ENCODE assay signal across 16 mouse cellular contexts in genomic region chr9:46274494-46274893, GRCm38 (mm10). TPM values are rescaled to one million over a fixed set of nuclear protein-coding genes. Genes with fewer than 3 reads are reported as not detected.
A peak's percentile ranks its signal among the peaks of the same experiment; 100 is the strongest.
DNase-seq lines count a peak whose midpoint lies in the region; ATAC-seq and TF ChIP-seq lines count a peak whose summit lies in the region.
"Had no signal": no experiment of that assay in that cellular context is flagged by ENCODE, and none has a peak within 500 bp of the region (broad histone marks: within the 10 kb centered on the region; RNA-seq: fewer than 3 reads in every experiment).

No protein-coding gene starts in this region.

- in situ Hi-C loops in Patski (cut with MboI; ENCODE audit: low pct_unique_long_range_greater_than_20kb): no loop called here

- WGBS in forebrain, embryonic 14.5 days: 94% methylated on average over 9 of the region's 9 CpGs
- 91% methylated on average over 9 of the region's 9 CpGs for WGBS in forebrain, embryonic 15.5 days
- 65% methylated on average over 9 of the region's 9 CpGs for WGBS in liver, embryonic 15.5 days (ENCODE audit: insufficient replicate concordance)

- no peak for TF ChIP-seq CTCF in Patski (IDR thresholded peaks at IDR 0.05)

- no peak for DNase-seq in forebrain, embryonic 14.5 days (ENCODE audit: low spot score)
- peak; percentile 56 for DNase-seq in Patski (ENCODE audit: low read depth, low spot score)
- DNase-seq: cerebellum, adult 11-12 months; heart, postnatal 10 days; kidney, postnatal 10 days; thymus, postnatal 4 days had no signal

- H3K9ac ChIP-seq in forebrain, embryonic 14.5 days (ENCODE audit: low read length): no peak overlapping the region
- H3K9ac ChIP-seq in forebrain, embryonic 15.5 days (replicated peaks): no peak overlapping the region
- no peak overlapping the region for H3K9ac ChIP-seq in liver, embryonic 15.5 days

- H3K9me3 ChIP-seq in forebrain, embryonic 14.5 days (replicated peaks; ENCODE audit: control insufficient read depth, low read length): no peaks in the 10 kb centered on the region
- no peaks in the 10 kb centered on the region for H3K9me3 ChIP-seq in forebrain, embryonic 15.5 days
- H3K9me3 ChIP-seq in megakaryocyte, embryonic 14.5 days: no peaks in the 10 kb centered on the region
- no peaks in the 10 kb centered on the region for H3K9me3 ChIP-seq in liver, embryonic 15.5 days (replicated peaks)

- H3K4me2 ChIP-seq in forebrain, embryonic 14.5 days (ENCODE audit: low read length): no peak overlapping the region
- no peak overlapping the region for H3K4me2 ChIP-seq in forebrain, embryonic 15.5 days (replicated peaks)
- H3K4me2 ChIP-seq in liver, embryonic 15.5 days: peak overlapping the region; percentile 85; the same call in 1 of the 2 replicates

- no peak overlapping the region for H3K27ac ChIP-seq in forebrain, embryonic 14.5 days (ENCODE audit: low read depth, low read length)
- no peak overlapping the region for H3K27ac ChIP-seq in forebrain, embryonic 15.5 days (replicated peaks)
- H3K27ac ChIP-seq in liver, embryonic 15.5 days (replicated peaks): no peak overlapping the region
- H3K27ac ChIP-seq: macrophage had no signal

- CTCF ChIA-PET in Patski (lab: Charles Lee): interaction anchor here (1.3 kb wide), 1 partner anchor 28 kb away, joined by 3 read pairs; no protein-coding TSS in a partner anchor

- H3K4me1 ChIP-seq in forebrain, embryonic 14.5 days (ENCODE audit: control insufficient read depth, insufficient read depth, low read length): peaks cover 6% of the 10 kb centered on the region; the same call in 1 of the 2 replicates
- H3K4me1 ChIP-seq in forebrain, embryonic 15.5 days: peaks cover 14% of the 10 kb centered on the region
- peaks cover 61% of the 10 kb centered on the region for H3K4me1 ChIP-seq in megakaryocyte, embryonic 14.5 days
- peaks cover 24% of the 10 kb centered on the region for H3K4me1 ChIP-seq in liver, embryonic 15.5 days (replicated peaks)

- peaks cover 51% of the 10 kb centered on the region for H3K36me3 ChIP-seq in forebrain, embryonic 14.5 days (ENCODE audit: control insufficient read depth, insufficient read depth, low read length)
- peaks cover 40% of the 10 kb centered on the region for H3K36me3 ChIP-seq in forebrain, embryonic 15.5 days
- peaks cover 50% of the 10 kb centered on the region for H3K36me3 ChIP-seq in megakaryocyte, embryonic 14.5 days (replicated peaks; ENCODE audit: low read length)
- H3K36me3 ChIP-seq in liver, embryonic 15.5 days (replicated peaks): peaks cover 47% of the 10 kb centered on the region

- POLR2A ChIA-PET in Patski (lab: Charles Lee): interaction anchor here (2.2 kb wide), 1 partner anchor 8 kb away, joined by 6 read pairs; the partner anchor contains the start of gene Bud13

- ATAC-seq in forebrain, embryonic 14.5 days: no peak
- ATAC-seq in forebrain, embryonic 15.5 days (replicated peaks): no peak
- no peak for ATAC-seq in megakaryocyte, adult 5-6 weeks (ENCODE audit: poor library complexity, severe bottlenecking)
- ATAC-seq in Patski: peak; percentile 46
- ATAC-seq in liver, embryonic 15.5 days (ENCODE audit: insufficient read depth): no peak
- ATAC-seq in megakaryocyte progenitor cell, adult 5-6 weeks (replicated peaks; ENCODE audit: poor library complexity): no peak
- ATAC-seq in monocyte, adult 5-6 weeks (replicated peaks; ENCODE audit: insufficient number of reproducible peaks, low FRiP score, low TSS enrichment, poor library complexity, severe bottlenecking): no peak
- ATAC-seq: inflammation-experienced regulatory T-cells, adult 6 months had no signal

- H3K4me3 ChIP-seq in forebrain, embryonic 14.5 days (ENCODE audit: low read depth, low read length): 0 out of 2 replicates have a peak overlapping the region, but pooled peaks have one; percentile 86
- H3K4me3 ChIP-seq in forebrain, embryonic 15.5 days: no peak overlapping the region
- H3K4me3 ChIP-seq in megakaryocyte, embryonic 14.5 days (replicated peaks): peak overlapping the region; percentile 72
- H3K4me3 ChIP-seq in liver, embryonic 15.5 days (replicated peaks): peak overlapping the region; percentile 90; the same call in 1 of the 2 replicates

- peaks cover 5% of the 10 kb centered on the region; the same call in 1 of the 2 replicates for H3K27me3 ChIP-seq in forebrain, embryonic 14.5 days (replicated peaks; ENCODE audit: control insufficient read depth, insufficient read depth, low read length)
- H3K27me3 ChIP-seq in forebrain, embryonic 15.5 days: peaks cover 11% of the 10 kb centered on the region; the same call in 1 of the 2 replicates
- peaks cover 10% of the 10 kb centered on the region for H3K27me3 ChIP-seq in megakaryocyte, embryonic 14.5 days (replicated peaks)
- H3K27me3 ChIP-seq in Patski: peaks cover 5% of the 10 kb centered on the region
- H3K27me3 ChIP-seq in liver, embryonic 15.5 days: peaks cover 8% of the 10 kb centered on the region; the same call in 1 of the 2 replicates

RNA-seq across cellular contexts. Expression of gene Zpr1, which starts 1.6 kb away (rescaled TPM):
- polyA plus RNA-seq in forebrain, embryonic 14.5 days (2014; fragmentation: Nextera tagmentation; extraction: Ambion mirVana): 68.8 and 70.1 TPM in 2 replicates
- polyA plus RNA-seq in forebrain, embryonic 15.5 days (2015; fragmentation: Nextera tagmentation; extraction: Ambion mirVana): 69.7 and 73.1 TPM in 2 replicates
- polyA plus RNA-seq in megakaryocyte, embryonic 14.5 days (2012; ENCODE audit: insufficient read depth, low replicate concordance): 4.3 and 19.8 TPM in 2 replicates
- total RNA-seq in megakaryocyte, adult 5-6 weeks (2015): 23.5 and 23.8 TPM in 2 replicates
- total RNA-seq in megakaryocyte, adult 5-6 weeks (2017): 26.3 and 28.8 TPM in 2 replicates
- 55.1 TPM for polyA plus RNA-seq in Patski (2021)
- 23.4 and 27.4 TPM in 2 replicates for polyA plus RNA-seq in liver, embryonic 15.5 days (2015; fragmentation: Nextera tagmentation; extraction: Ambion mirVana)
- total RNA-seq in megakaryocyte progenitor cell, adult 5-6 weeks (2015): 37.9 and 39.9 TPM in 2 replicates
- 35.1 and 39.7 TPM in 2 replicates for total RNA-seq in megakaryocyte progenitor cell, adult 5-6 weeks (2017)
- total RNA-seq in monocyte, adult 5-6 weeks (2017): 29.9 to 42.5 TPM (median 32.2 TPM) in 3 replicates

RNA-seq across cellular contexts. Expression of gene Apoa5, which starts 6.1 kb away (rescaled TPM):
- not detected in 2 replicates for polyA plus RNA-seq in forebrain, embryonic 14.5 days (2014; fragmentation: Nextera tagmentation; extraction: Ambion mirVana)
- not detected in 2 replicates for polyA plus RNA-seq in forebrain, embryonic 15.5 days (2015; fragmentation: Nextera tagmentation; extraction: Ambion mirVana)
- not detected in 2 replicates for polyA plus RNA-seq in megakaryocyte, embryonic 14.5 days (2012; ENCODE audit: insufficient read depth, low replicate concordance)
- total RNA-seq in megakaryocyte, adult 5-6 weeks (2015): not detected in 2 replicates
- 0.11 TPM in 1 of 2 replicates, not detected in the other for total RNA-seq in megakaryocyte, adult 5-6 weeks (2017)
- polyA plus RNA-seq in Patski (2021): not detected
- 0.69 and 1.3 TPM in 2 replicates for polyA plus RNA-seq in liver, embryonic 15.5 days (2015; fragmentation: Nextera tagmentation; extraction: Ambion mirVana)
- total RNA-seq in megakaryocyte progenitor cell, adult 5-6 weeks (2015): not detected in 2 replicates
- total RNA-seq in megakaryocyte progenitor cell, adult 5-6 weeks (2017): not detected in 2 replicates
- total RNA-seq in monocyte, adult 5-6 weeks (2017): not detected in 3 replicates
- total RNA-seq: heart, postnatal 10 days; layer of hippocampus, postnatal 14 days had no signal
- polyA plus RNA-seq: inflammation-experienced regulatory T-cells, adult 6 months; macrophage had no signal

RNA-seq across cellular contexts. Expression of gene Bud13, which starts 8.3 kb away (rescaled TPM):
- polyA plus RNA-seq in forebrain, embryonic 14.5 days (2014; fragmentation: Nextera tagmentation; extraction: Ambion mirVana): 14.9 and 18.7 TPM in 2 replicates
- polyA plus RNA-seq in forebrain, embryonic 15.5 days (2015; fragmentation: Nextera tagmentation; extraction: Ambion mirVana): 18.5 and 19.7 TPM in 2 replicates
- polyA plus RNA-seq in megakaryocyte, embryonic 14.5 days (2012; ENCODE audit: insufficient read depth, low replicate concordance): 4.0 and 8.1 TPM in 2 replicates
- 10.5 and 12.3 TPM in 2 replicates for total RNA-seq in megakaryocyte, adult 5-6 weeks (2015)
- 12.2 and 14.1 TPM in 2 replicates for total RNA-seq in megakaryocyte, adult 5-6 weeks (2017)
- polyA plus RNA-seq in Patski (2021): 17.2 TPM
- polyA plus RNA-seq in liver, embryonic 15.5 days (2015; fragmentation: Nextera tagmentation; extraction: Ambion mirVana): 6.6 and 6.8 TPM in 2 replicates
- total RNA-seq in megakaryocyte progenitor cell, adult 5-6 weeks (2015): 12.5 and 13.3 TPM in 2 replicates
- 17.6 and 23.4 TPM in 2 replicates for total RNA-seq in megakaryocyte progenitor cell, adult 5-6 weeks (2017)
- total RNA-seq in monocyte, adult 5-6 weeks (2017): 17.8 to 28.9 TPM (median 25.2 TPM) in 3 replicates

RNA-seq across cellular contexts. Expression of gene Apoa4, which starts 34.0 kb away (rescaled TPM):
- not detected in 2 replicates for polyA plus RNA-seq in forebrain, embryonic 14.5 days (2014; fragmentation: Nextera tagmentation; extraction: Ambion mirVana)
- polyA plus RNA-seq in forebrain, embryonic 15.5 days (2015; fragmentation: Nextera tagmentation; extraction: Ambion mirVana): not detected in 2 replicates
- polyA plus RNA-seq in megakaryocyte, embryonic 14.5 days (2012; ENCODE audit: insufficient read depth, low replicate concordance): not detected in 2 replicates
- not detected in 2 replicates for total RNA-seq in megakaryocyte, adult 5-6 weeks (2015)
- not detected in 2 replicates for total RNA-seq in megakaryocyte, adult 5-6 weeks (2017)
- not detected for polyA plus RNA-seq in Patski (2021)
- polyA plus RNA-seq in liver, embryonic 15.5 days (2015; fragmentation: Nextera tagmentation; extraction: Ambion mirVana): 0.33 TPM in 2 replicates
- total RNA-seq in megakaryocyte progenitor cell, adult 5-6 weeks (2015): not detected in 2 replicates
- total RNA-seq in megakaryocyte progenitor cell, adult 5-6 weeks (2017): not detected in 2 replicates
- not detected in 3 replicates for total RNA-seq in monocyte, adult 5-6 weeks (2017)
- total RNA-seq: heart, postnatal 10 days; layer of hippocampus, postnatal 14 days had no signal
- polyA plus RNA-seq: inflammation-experienced regulatory T-cells, adult 6 months; macrophage had no signal

RNA-seq across cellular contexts. Expression of gene Apoc3, which starts 39.1 kb away (rescaled TPM):
- not detected in 2 replicates for polyA plus RNA-seq in forebrain, embryonic 14.5 days (2014; fragmentation: Nextera tagmentation; extraction: Ambion mirVana)
- polyA plus RNA-seq in forebrain, embryonic 15.5 days (2015; fragmentation: Nextera tagmentation; extraction: Ambion mirVana): not detected in 2 replicates
- not detected in 2 replicates for polyA plus RNA-seq in megakaryocyte, embryonic 14.5 days (2012; ENCODE audit: insufficient read depth, low replicate concordance)
- not detected in 2 replicates for total RNA-seq in megakaryocyte, adult 5-6 weeks (2015)
- not detected in 2 replicates for total RNA-seq in megakaryocyte, adult 5-6 weeks (2017)
- polyA plus RNA-seq in Patski (2021): not detected
- 6.6 and 6.8 TPM in 2 replicates for polyA plus RNA-seq in liver, embryonic 15.5 days (2015; fragmentation: Nextera tagmentation; extraction: Ambion mirVana)
- total RNA-seq in megakaryocyte progenitor cell, adult 5-6 weeks (2015): not detected in 2 replicates
- total RNA-seq in megakaryocyte progenitor cell, adult 5-6 weeks (2017): not detected in 2 replicates
- not detected in 3 replicates for total RNA-seq in monocyte, adult 5-6 weeks (2017)
- total RNA-seq: gastrocnemius, postnatal 4 days; heart, postnatal 10 days; layer of hippocampus, postnatal 14 days had no signal
- polyA plus RNA-seq: inflammation-experienced regulatory T-cells, adult 6 months; macrophage had no signal
